Mouse (Mus musculus) embryonic fibroblast, embryonic 13.5 days (primary cell): ENCODE measurements at regions not wholly inside any gene's neighbourhood (a gene's known extent, or its start where the extent isn't known, plus 50 kb on each side); places are given as distances from the start of the nearest gene placed in this dataset.
"Not testable (repeated sequence)": the region's sequence is repeated elsewhere in the genome, so short reads cannot be mapped to it uniquely, and the experiment has no call there.

Experiments used
- H3K27ac ChIP-seq: 2 replicates; pipeline ENCODE4 v1.5.1; 2012; ENCODE audit warnings: low read length, control low read depth, inconsistent platforms; ENCODE audit not compliant: insufficient read depth
- H3K4me1 ChIP-seq: 2 replicates; pipeline ENCODE4 v1.6.1; 2011; ENCODE audit warnings: low read length; ENCODE audit not compliant: control insufficient read depth, insufficient read depth
- H3K4me3 ChIP-seq: 2 replicates; pipeline ENCODE4 v1.5.1; 2011; ENCODE audit warnings: mild to moderate bottlenecking, control low read depth, low read length; ENCODE audit not compliant: insufficient read depth
- CTCF ChIP-seq: IDR thresholded peaks from 2 replicates; pipeline ENCODE4 v1.5.1; 2011; ENCODE audit warnings: mild to moderate bottlenecking, control low read depth, low read length, moderate library complexity, borderline replicate concordance; ENCODE audit not compliant: insufficient read depth
- POLR2A ChIP-seq: IDR thresholded peaks from 2 replicates; pipeline ENCODE4 v1.6.1; 2011; ENCODE audit warnings: low read depth, mild to moderate bottlenecking, control low read depth, low read length, moderate library complexity

DNA sequence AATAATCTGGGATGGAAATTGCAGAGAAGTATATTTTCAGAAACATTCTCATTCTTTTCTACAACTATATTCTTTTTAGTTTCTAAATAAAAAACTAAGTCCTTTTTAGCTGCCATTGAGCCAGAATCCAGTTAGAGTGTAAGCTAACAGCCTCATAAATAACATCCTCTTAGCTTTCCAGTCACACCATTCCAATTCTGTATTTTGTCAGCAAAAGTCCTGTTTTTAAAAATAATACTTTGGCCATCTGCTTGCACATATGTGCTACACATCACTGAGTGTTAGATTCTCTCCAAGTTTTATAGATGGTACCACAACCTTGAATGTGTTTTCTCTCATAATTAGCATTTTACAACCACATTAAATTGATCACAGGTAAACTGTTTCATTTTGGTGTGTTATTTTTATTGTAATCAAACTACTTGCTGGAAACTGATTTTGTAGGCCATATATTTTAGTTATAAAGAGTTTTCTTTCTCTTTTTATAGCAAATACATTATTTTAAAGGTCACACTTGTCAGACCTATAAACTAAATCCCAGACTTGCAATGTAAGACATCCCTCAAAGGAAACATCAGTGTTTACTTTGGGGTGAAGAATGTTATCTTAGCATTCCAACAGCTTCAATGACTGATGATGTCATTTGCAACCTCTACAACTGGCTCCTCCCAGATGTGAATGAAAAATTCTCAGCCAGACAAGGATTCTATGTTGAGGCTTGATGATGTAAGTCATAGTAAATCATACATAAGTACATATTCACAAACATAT is 1878.9 kb upstream of the Flrt2 start:
- TF ChIP-seq POLR2A (no peak), CTCF (no peak)
- H3K4me1 ChIP-seq: no peaks in the 10 kb centered on the region
- H3K4me3 ChIP-seq: no peak overlapping the region

GRCm38 (mm10) chr12:93850944-93851520 is 1841.0 kb upstream of the Flrt2 start:
- Histone ChIP-seq H3K27ac (no peak overlapping the region), H3K4me1 (no peaks in the 10 kb centered on the region), H3K4me3 (no peak overlapping the region)
- TF ChIP-seq POLR2A (no peak), CTCF (no peak)

More for the DNA sequence above, 1878.9 kb upstream of the Flrt2 start:
- no peak overlapping the region for H3K27ac ChIP-seq

DNA sequence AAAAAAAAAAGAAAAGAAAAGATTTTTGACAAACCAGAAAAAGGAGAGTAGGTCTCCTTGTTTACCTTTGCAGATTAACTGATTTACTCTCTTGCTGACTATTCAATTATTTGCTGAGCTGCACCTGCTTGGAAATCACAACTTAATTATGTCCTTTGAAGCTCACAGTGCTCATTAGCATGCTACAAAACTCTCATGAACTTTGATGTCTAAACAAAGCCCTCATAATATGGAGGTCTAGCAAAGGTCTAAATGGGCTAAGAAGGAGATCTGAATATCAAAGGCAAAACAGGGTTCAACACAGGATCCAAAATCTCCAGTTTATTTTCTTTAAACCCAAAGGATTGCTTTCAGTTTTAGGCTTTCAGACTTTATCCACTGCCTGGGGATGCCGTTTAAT is 1840.4 kb upstream of the Flrt2 start:
- no peak for TF ChIP-seq POLR2A
- TF ChIP-seq CTCF: no peak
- Histone ChIP-seq H3K4me3 (no peak overlapping the region), H3K27ac (no peak overlapping the region), H3K4me1 (no peaks in the 10 kb centered on the region)

- TF ChIP-seq POLR2A: no peak
- TF ChIP-seq CTCF: no peak
Measured at GRCm38 (mm10) chr12:93885946-93886345, 1806.1 kb upstream of the Flrt2 start.

DNA sequence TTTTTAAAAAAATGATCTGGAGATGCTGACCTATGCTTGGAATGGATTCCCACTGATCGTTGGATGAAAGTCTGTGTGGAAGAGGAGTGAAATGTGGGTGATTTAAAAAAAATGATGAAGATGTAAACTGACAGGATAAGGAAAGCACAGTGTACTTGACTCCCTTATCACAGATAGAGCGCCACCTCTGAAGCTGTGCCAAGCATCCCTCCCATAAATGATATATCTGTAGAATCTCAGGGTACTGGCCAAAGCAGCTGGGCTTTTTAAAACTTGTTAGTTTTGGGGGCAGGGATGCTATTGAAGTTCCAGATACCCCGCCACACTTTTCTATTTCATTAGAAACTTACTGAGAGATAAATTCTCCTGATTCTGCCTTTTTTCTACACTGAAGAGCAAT is 1801.9 kb upstream of the Flrt2 start:
- no peaks in the 10 kb centered on the region for H3K4me1 ChIP-seq
- TF ChIP-seq CTCF: no peak
- no peak for TF ChIP-seq POLR2A

More at GRCm38 (mm10) chr12:93885946-93886345, 1806.1 kb upstream of the Flrt2 start:
- Histone ChIP-seq H3K4me1 (no peaks in the 10 kb centered on the region), H3K27ac (no peak overlapping the region), H3K4me3 (no peak overlapping the region)

DNA sequence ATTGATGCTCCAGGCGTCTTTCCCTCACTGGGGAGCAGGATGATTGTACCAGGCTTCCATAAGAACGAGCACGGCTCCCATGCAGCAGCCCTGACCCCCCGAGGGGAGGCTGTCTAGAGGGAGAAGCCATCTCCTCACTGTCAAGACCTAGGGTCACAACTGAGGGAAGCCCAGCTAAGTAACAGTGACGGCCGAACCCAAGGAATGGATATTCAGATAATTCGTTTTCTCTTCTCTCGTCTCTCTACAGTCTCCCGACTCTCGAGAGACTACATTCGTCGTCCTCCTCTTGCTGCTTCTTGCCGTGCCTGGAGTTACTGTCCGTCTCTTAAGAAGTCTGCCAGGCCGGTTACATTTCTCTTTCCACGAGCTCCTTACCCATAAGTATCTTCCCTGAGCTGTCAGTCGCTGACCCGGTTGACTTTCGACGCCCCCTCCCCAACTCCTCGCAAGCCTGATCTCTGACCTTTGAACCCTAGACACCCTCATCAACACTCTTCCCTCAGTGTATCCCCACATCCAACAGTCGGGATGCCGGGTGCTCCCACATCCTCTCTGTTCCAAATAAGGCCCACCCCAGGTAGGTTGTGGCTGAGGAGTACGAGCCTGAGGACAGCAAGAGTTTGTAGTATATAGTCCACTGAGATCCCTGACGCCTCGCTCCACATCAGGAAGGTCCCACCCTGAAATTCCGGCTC is 1763.3 kb upstream of the Flrt2 start:
- H3K4me3 ChIP-seq, H3K4me1 ChIP-seq: not testable (repeated sequence)

More for the DNA sequence above, 1801.9 kb upstream of the Flrt2 start:
- Histone ChIP-seq H3K27ac (no peak overlapping the region), H3K4me3 (no peak overlapping the region)

DNA sequence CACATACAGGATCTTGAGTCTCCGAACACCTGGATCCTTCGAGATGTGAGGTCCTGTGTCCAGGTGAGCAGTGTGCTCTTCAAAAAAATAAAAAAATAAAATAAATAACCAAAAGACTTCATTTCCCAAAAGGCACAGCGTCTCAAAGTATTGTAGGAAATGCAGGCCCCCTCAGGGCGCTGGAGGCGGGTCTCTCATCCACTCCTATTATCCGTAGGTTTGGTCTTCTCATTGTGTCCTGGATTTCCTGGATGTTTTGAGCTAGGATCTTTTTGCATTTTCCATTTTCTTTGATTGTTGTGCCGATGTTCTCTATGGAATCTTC is 1762.8 kb upstream of the Flrt2 start:
- not testable (repeated sequence) for H3K27ac ChIP-seq, H3K4me1 ChIP-seq, H3K4me3 ChIP-seq

More for the DNA sequence above, 1763.3 kb upstream of the Flrt2 start:
- not testable (repeated sequence) for H3K27ac ChIP-seq

GRCm38 (mm10) chr12:93930242-93930641 is 1761.8 kb upstream of the Flrt2 start:
- not testable (repeated sequence) for H3K4me3 ChIP-seq, H3K27ac ChIP-seq, H3K4me1 ChIP-seq

GRCm38 (mm10) chr12:93960869-93961268 is 1731.2 kb upstream of the Flrt2 start:
- no peak for TF ChIP-seq CTCF
- no peak for TF ChIP-seq POLR2A

DNA sequence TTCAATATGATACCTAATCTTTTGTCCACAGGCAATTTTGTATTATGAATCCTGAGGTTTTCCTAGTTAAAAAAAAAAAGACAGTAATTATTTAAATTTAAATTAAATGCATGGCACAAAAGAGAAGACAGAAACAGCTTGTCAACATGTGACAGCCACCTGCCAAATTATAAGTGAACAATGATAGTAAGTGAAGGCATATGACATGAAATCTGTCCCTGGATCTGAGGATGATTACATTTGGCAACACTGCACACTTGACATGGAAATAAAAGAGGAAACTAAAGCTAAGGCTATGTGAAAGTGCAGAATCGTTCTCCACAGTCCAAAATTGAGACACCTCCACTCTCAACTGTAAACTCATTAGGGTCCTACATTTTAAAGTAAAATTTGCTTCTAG is 1710.7 kb upstream of the Flrt2 start:
- no peaks in the 10 kb centered on the region for H3K4me1 ChIP-seq
- no peak overlapping the region for H3K27ac ChIP-seq
- TF ChIP-seq POLR2A: no peak
- TF ChIP-seq CTCF: no peak
- H3K4me3 ChIP-seq: no peak overlapping the region

More at GRCm38 (mm10) chr12:93960869-93961268, 1731.2 kb upstream of the Flrt2 start:
- Histone ChIP-seq H3K4me1 (no peaks in the 10 kb centered on the region), H3K4me3 (no peak overlapping the region), H3K27ac (no peak overlapping the region)
